Mouse (Mus musculus) small intestine, adult 2 months (tissue): Measurements from ENCODE around the gene Gm45623. TPM values are rescaled to one million over a fixed set of nuclear protein-coding genes. Genes with fewer than 3 reads are reported as not detected.

Experiments
- H3K27ac ChIP-seq: fragments of 200-500 bp; 2 replicates; pipeline ENCODE4 v1.5.1; 2012; ENCODE audit warnings: low read depth, low read length, control low read depth, inconsistent platforms; ENCODE audit not compliant: insufficient read depth
- H3K27me3 ChIP-seq: fragments of 200-500 bp; 2 replicates; pipeline ENCODE4 v1.6.1; 2012; ENCODE audit warnings: mild to moderate bottlenecking, moderate library complexity, low read length, inconsistent platforms; ENCODE audit not compliant: control insufficient read depth, insufficient read depth
- H3K36me3 ChIP-seq: fragments of 200-500 bp; 2 replicates; pipeline ENCODE4 v1.6.1; 2012; ENCODE audit warnings: mild to moderate bottlenecking, low read length, control low read depth, inconsistent platforms; ENCODE audit not compliant: control insufficient read depth, insufficient read depth
- H3K4me1 ChIP-seq: fragments of 200-500 bp; 2 replicates; pipeline ENCODE4 v1.6.1; 2012; ENCODE audit warnings: low read length, inconsistent platforms, mixed read lengths; ENCODE audit not compliant: control insufficient read depth, insufficient read depth, insufficient read length
- H3K4me3 ChIP-seq: fragments of 200-500 bp; 2 replicates; pipeline ENCODE4 v1.5.1; 2012; ENCODE audit warnings: low read depth, mild to moderate bottlenecking, control low read depth, inconsistent platforms, low read length, moderate library complexity
- CTCF ChIP-seq: fragments of 200-500 bp; IDR thresholded peaks from 2 replicates; pipeline ENCODE4 v1.5.1; 2012; ENCODE audit warnings: low read depth, mild to moderate bottlenecking, control low read depth, inconsistent platforms, low read length, moderate library complexity, mixed read lengths; ENCODE audit not compliant: insufficient replicate concordance, insufficient read length; ENCODE audit errors: extremely low read depth
- POLR2A ChIP-seq: fragments of 200-500 bp; IDR thresholded peaks from 2 replicates; pipeline ENCODE4 v1.6.1; 2012; ENCODE audit warnings: low read depth, mild to moderate bottlenecking, control low read depth, inconsistent platforms, low read length, moderate library complexity
- WGBS: fragments of 180-500 bp; shearing (Covaris S2); methylation state at CpG from one replicate; pipeline ENCODE4 v1.1.7; 2018; 5-methylcytosine and 5-hydroxymethylcytosine counted together
- polyA plus RNA-seq: library from polyadenylated mRNA; depleted of rRNA; stranded (reverse); fragments of >200 nt; gene quantifications from 2 replicates; pipeline ENCODE4 v1.2.3, GENCODE M21; 2012

The Gm45623 gene
- polyA plus RNA-seq, 1 experiment: 0.23 TPM

DNA sequence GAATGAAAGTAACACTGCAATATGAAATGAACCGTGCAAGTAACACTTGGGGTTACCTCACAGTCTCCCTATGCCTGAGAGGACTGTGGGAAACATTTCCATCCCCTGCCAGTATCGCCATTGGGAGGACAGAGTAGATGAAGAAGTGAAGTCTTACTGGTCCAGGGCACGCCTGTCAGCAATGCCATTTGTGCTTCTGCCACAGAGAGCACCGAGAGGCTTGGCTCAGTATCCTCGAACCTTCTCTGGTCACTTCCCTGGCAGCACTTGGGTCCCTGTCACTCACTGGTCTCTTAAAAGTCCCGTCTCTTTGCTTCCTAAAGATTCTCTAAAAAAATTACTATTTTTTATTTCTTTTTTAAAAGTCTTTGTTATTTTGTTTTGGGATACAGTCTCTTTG is 13.1 kb downstream of the Gm45623 start:
- TF ChIP-seq POLR2A (no peak), CTCF (no peak)
- Histone ChIP-seq H3K27ac (no peak overlapping the region), H3K4me3 (no peak overlapping the region), H3K36me3 (peaks cover 24% of the 10 kb centered on the region), H3K27me3 (no peaks in the 10 kb centered on the region), H3K4me1 (no peaks in the 10 kb centered on the region)
- WGBS: 89% methylated on average over 6 of the region's 6 CpGs

- TF ChIP-seq POLR2A: no peak
- TF ChIP-seq CTCF: no peak
- H3K27ac ChIP-seq: no peak overlapping the region
- H3K4me3 ChIP-seq: no peak overlapping the region
- WGBS: 88% methylated on average over 5 of the region's 5 CpGs
- H3K27me3 ChIP-seq: no peaks in the 10 kb centered on the region
- peaks cover 25% of the 10 kb centered on the region for H3K36me3 ChIP-seq
- no peaks in the 10 kb centered on the region for H3K4me1 ChIP-seq
Measured at GRCm38 (mm10) chr13:56739556-56739955, 14.1 kb downstream of the Gm45623 start.

- Histone ChIP-seq H3K36me3 (peaks cover 43% of the 10 kb centered on the region), H3K27ac (no peak overlapping the region), H3K4me1 (no peaks in the 10 kb centered on the region), H3K27me3 (no peaks in the 10 kb centered on the region), H3K4me3 (no peak overlapping the region)
- TF ChIP-seq POLR2A (no peak), CTCF (peak; percentile 42; the same call in 1 of the 2 replicates)
- 51% methylated on average over 6 of the region's 6 CpGs for WGBS
Measured at GRCm38 (mm10) chr13:56735212-56735875, 18.3 kb downstream of the Gm45623 start.

DNA sequence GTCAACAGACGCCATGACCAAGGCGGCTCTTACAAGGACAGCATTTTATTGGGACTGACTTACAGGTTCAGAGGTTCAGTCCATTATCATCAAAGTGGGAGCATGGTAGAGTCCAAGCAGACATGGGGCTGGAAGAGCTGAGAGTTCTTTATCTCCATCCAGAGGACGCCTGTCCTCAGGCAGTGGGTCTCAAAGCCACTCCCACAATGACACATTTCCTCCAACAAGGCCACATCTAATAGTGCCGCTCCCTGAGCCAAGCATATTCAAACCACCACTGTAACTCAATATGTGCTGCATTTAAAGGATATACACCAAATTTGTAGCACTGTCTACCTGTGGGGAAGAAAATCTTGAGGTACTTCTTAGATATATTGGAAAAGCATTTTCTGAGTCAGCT is 19.0 kb downstream of the Gm45623 start:
- no peaks in the 10 kb centered on the region for H3K4me1 ChIP-seq
- H3K27ac ChIP-seq: no peak overlapping the region
- 84% methylated on average over 4 of the region's 4 CpGs for WGBS
- TF ChIP-seq POLR2A (no peak), CTCF (no peak)
- no peaks in the 10 kb centered on the region for H3K27me3 ChIP-seq
- H3K4me3 ChIP-seq: no peak overlapping the region
- peaks cover 45% of the 10 kb centered on the region for H3K36me3 ChIP-seq

DNA sequence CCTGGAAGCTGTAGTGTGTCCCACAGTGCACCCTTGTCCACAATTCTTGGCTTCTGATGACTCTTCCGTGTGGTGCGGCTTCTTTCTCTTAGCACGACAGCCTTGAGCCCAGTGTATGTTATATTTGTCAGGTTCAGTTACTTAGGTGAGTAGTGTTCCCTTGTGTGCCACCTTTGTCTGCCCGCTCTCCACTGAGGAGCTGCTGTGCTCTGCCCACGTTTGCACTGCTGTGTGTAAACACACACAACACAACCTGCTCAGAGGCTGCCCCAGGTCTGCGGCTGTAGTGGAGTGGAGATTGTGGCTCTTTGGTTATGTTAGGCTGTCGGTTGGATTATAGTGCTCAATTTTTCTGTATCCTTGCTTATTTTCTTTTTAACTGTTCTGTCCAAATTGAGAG is 24.6 kb downstream of the Gm45623 start:
- peaks cover 50% of the 10 kb centered on the region for H3K36me3 ChIP-seq
- H3K27me3 ChIP-seq: no peaks in the 10 kb centered on the region
- WGBS: 92% methylated on average over 7 of the region's 7 CpGs
- no peak for TF ChIP-seq POLR2A
- TF ChIP-seq CTCF: no peak
- no peak overlapping the region for H3K4me3 ChIP-seq
- H3K4me1 ChIP-seq: no peaks in the 10 kb centered on the region
- H3K27ac ChIP-seq: no peak overlapping the region

DNA sequence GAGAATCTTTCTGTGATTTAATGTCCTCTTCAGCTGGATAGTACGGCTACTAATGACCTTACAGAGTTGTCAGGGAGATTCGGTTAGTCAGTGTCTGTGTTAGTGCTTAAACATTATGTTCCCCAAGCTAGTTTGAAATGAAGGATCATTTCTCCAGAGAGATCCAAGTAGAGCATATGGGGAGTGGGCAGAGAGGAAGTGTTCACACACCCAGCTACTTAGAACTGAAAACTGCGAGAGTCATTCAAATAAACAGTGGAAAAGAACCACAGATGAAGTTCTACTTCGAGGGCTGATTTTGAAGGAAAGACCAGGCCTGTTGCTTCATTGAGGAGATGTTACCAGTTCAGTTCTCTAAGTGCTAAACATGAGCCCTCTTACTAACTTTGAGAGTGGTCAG is 27.1 kb downstream of the Gm45623 start:
- Histone ChIP-seq H3K4me1 (no peaks in the 10 kb centered on the region), H3K36me3 (peaks cover 42% of the 10 kb centered on the region), H3K27me3 (no peaks in the 10 kb centered on the region), H3K4me3 (no peak overlapping the region), H3K27ac (no peak overlapping the region)
- WGBS: 86% methylated on average over 4 of the region's 4 CpGs
- no peak for TF ChIP-seq CTCF
- no peak for TF ChIP-seq POLR2A

- Histone ChIP-seq H3K27me3 (no peaks in the 10 kb centered on the region), H3K27ac (no peak overlapping the region), H3K4me3 (no peak overlapping the region), H3K36me3 (no peaks in the 10 kb centered on the region), H3K4me1 (peaks cover 10% of the 10 kb centered on the region; the same call in 1 of the 2 replicates)
- WGBS: 92% methylated on average over 2 of the region's 2 CpGs
- TF ChIP-seq POLR2A: no peak
- TF ChIP-seq CTCF: no peak
Measured at GRCm38 (mm10) chr13:56712221-56712620, 41.4 kb downstream of the Gm45623 start.
